Mouse (Mus musculus) brain, embryonic 14.5 days (tissue): ENCODE measurements around the gene Tmem120b.

Experiments used
- CTCF ChIP-seq: fragments of 200-500 bp; IDR thresholded peaks from 2 replicates; pipeline ENCODE4 v1.5.1; 2012; ENCODE audit warnings: inconsistent platforms, mild to moderate bottlenecking, moderate library complexity, borderline replicate concordance; ENCODE audit not compliant: insufficient read depth, insufficient read length; ENCODE audit errors: extremely low read depth
- POLR2A ChIP-seq: fragments of 200-500 bp; IDR thresholded peaks from 2 replicates; pipeline ENCODE4 v1.6.1; 2012; ENCODE audit warnings: mild to moderate bottlenecking, inconsistent platforms, borderline replicate concordance; ENCODE audit not compliant: poor library complexity, insufficient read depth, insufficient read length, severe bottlenecking; ENCODE audit errors: extremely low read depth

DNA sequence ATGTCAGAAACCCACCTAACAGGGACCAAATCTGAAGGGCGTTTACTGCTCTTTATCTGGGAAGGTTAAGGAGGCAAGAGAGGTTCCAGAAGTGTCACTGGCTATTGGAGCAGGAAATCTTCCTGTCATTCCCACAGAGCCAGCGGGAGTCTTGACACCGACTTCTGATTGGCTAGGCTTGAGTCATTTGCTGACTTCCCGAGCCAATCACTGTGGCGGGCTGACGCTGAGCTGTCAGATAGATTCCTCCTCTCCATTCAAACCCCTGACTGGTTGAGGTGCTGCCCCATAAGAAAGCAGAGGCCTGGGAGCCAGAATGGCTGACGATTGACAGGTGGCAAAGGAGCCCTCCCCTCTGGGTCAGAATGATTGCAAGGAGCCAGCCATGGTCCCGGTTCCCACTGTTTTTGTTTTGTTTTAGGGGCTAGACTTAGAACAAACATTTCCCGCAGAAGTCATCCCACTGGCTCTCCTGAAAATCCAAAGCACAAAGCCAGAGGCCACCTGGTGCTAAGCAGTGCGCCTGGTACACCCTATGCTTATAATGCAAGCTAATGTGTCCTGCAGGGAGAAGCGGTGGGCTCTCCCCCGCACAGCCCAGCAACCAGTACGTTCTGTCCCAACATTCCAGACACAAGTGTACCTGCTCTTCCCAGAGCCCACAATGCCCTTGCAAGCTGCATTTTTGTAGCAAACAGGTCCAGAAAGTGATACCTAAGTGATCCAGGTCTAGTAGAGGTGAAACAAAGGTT, 41.4 kb downstream of the Tmem120b start:
- TF ChIP-seq CTCF (no peak), POLR2A (no peak)
